Mouse (Mus musculus): ENCODE measurements around the gene Ncdn.

DNA sequence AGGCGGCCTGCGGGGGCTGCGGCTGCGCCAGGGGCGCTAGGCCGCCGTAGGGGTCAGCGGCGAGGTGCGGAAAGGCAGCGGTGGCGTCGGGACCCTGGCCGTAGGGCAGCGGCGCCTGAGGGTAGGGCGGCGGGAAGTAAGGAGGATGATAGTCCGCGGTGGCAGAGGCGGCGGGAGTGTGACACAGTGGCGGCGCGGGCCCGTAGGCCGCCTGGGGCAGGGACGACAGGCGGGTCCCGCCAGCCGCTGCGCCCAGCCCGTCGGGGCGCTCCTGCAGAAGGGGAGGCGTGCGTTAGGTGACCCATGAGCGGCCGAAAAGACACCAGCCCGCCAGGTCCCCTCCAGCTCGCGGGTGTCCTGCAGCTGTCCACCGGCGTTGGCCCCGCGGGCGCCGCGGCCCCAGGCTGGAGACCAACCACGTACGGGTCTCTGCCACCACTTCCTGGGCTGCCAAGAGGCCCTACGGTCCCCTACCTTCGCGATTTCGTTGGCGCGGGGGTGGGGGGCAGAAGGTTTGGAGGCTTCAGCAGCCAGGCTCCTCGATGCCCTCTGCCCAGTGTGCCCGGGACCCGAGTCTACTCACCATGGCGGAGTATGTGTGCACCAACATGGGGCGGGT lies 17.7 kb downstream of the Ncdn start:
- TF ChIP-seq POLR2A (IDR thresholded peaks at IDR 0.05; ENCODE audit: borderline replicate concordance, extremely low read depth, low read depth, low read length), result no peak
- no peak for TF ChIP-seq CTCF (IDR thresholded peaks at IDR 0.05; ENCODE audit: insufficient read depth, low read length)
